Mouse (Mus musculus): ENCODE results near the gene B4galnt1. TPM values are rescaled to one million over a fixed set of nuclear protein-coding genes. Genes with fewer than 3 reads are reported as not detected.

Gene B4galnt1
- total and polyA plus RNA-seq, 3 experiments = 0.98 to 17.5 (median 2.3) TPM

DNA sequence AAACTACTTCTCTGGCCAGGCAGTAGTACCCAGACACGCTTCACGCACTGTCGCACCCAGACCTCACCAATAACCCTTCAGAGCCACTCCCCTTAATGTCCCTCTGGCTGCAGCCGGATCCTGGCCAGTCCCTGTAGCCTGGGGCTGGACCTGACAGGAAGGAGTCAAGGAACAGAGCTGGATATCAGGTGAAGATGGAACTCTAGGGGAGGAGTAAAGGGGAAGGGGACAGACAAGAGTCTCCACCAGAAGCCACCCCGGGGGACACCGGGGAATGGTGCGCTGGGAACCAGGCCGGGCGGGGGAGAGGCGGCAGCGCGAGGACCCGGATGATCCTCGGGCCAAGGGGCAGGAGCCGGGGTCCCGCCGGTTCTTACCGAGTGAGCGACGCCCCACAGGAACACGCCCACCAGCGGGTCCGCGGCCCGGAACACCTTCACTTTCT, 46.0 kb downstream of the B4galnt1 start:
- Histone ChIP-seq H3K4me2 (ENCODE audit: insufficient read depth, low read depth, poor library complexity, severe bottlenecking) (peak overlapping the region; percentile 57), H3K27me3 (replicated peaks) (no peaks in the 10 kb centered on the region), H3K79me2 (replicated peaks; ENCODE audit: control insufficient read depth, extremely low read depth, insufficient read depth, poor library complexity, severe bottlenecking) (peaks cover 8% of the 10 kb centered on the region; the same call in 1 of the 2 replicates), H3K9ac (ENCODE audit: insufficient read depth, low read depth) (peak overlapping the region; percentile 46; the same call in 1 of the 2 replicates), H3K9me3 (replicated peaks; ENCODE audit: low read length) (no peaks in the 10 kb centered on the region), H3K36me3 (replicated peaks in 1 of 2; ENCODE audit: control insufficient read depth in 1 of 2, insufficient read depth in 1 of 2, low read length in 1 of 2) (peaks cover 25 to 37% of the 10 kb centered on the region in 2 experiments), H3K4me3 (replicated peaks in 1 of 3; ENCODE audit: low read depth in 2 of 3, low read length in 2 of 3, poor library complexity in 1 of 3) (peak overlapping the region; percentile 64 to 90 (median 80)), H3K4me1 (ENCODE audit: control insufficient read depth in 1 of 2, insufficient read depth in 2 of 2) (peaks cover 7 to 21% of the 10 kb centered on the region in 2 experiments), H3K27ac (ENCODE audit: insufficient read depth, low read depth) (no peak overlapping the region)
- no peak for TF ChIP-seq ZC3H11A (IDR thresholded peaks at IDR 0.05; ENCODE audit: low read depth, low read length)
- no peak for TF ChIP-seq RAD21 (IDR thresholded peaks at IDR 0.05; ENCODE audit: low read depth, low read length)
- TF ChIP-seq RCOR1 (conservative IDR thresholded peaks at IDR 0.05; ENCODE audit: low read depth, low read length) = no peak
- no peak for TF ChIP-seq UBTF (IDR thresholded peaks at IDR 0.05; ENCODE audit: low read depth, low read length)
- TF ChIP-seq KAT2A (IDR thresholded peaks at IDR 0.05; ENCODE audit: insufficient replicate concordance, low read length) = no peak
- no peak for TF ChIP-seq MYC (IDR thresholded peaks at IDR 0.05; ENCODE audit: low read depth, low read length)
- no peak for TF ChIP-seq USF1 (IDR thresholded peaks at IDR 0.05; ENCODE audit: low read depth, low read length)
- no peak for TF ChIP-seq POLR2AphosphoS2 (IDR thresholded peaks at IDR 0.05; ENCODE audit: low read depth, low read length)
- TF ChIP-seq ELF1 (IDR thresholded peaks at IDR 0.05; ENCODE audit: low read depth, low read length) = no peak
- TF ChIP-seq BHLHE40 (IDR thresholded peaks at IDR 0.05; ENCODE audit: low read depth, low read length) = no peak
- TF ChIP-seq ZKSCAN1 (IDR thresholded peaks at IDR 0.05; ENCODE audit: borderline replicate concordance, low read depth, low read length) = no peak
- TF ChIP-seq MAZ (IDR thresholded peaks at IDR 0.05; ENCODE audit: low read depth, low read length) = no peak
- TF ChIP-seq CHD2 (IDR thresholded peaks at IDR 0.05; ENCODE audit: low read length) = no peak
- no peak for TF ChIP-seq MXI1 (IDR thresholded peaks at IDR 0.05; ENCODE audit: low read depth, low read length)
- no peak for TF ChIP-seq NRF1 (IDR thresholded peaks at IDR 0.05; ENCODE audit: low read depth, low read length)
- no peak for TF ChIP-seq MAFK (IDR thresholded peaks at IDR 0.05; ENCODE audit: insufficient replicate concordance, low read length)
- no peak for TF ChIP-seq ETS1 (conservative IDR thresholded peaks at IDR 0.05; ENCODE audit: low read depth, low read length)
- no peak for TF ChIP-seq SIN3A (IDR thresholded peaks at IDR 0.05; ENCODE audit: low read length)
- DNase-seq (ENCODE audit: extremely low read depth) = peak; percentile 33
- dilution Hi-C loops (cut with MboI; ENCODE audit: extremely low pct_ligation_motif_present, extremely low pct_unique_long_range_greater_than_20kb, low sequenced_read_pairs) (no loop called here), in situ Hi-C loops (cut with MboI; ENCODE audit: low pct_ligation_motif_present, low pct_unique_long_range_greater_than_20kb, low sequenced_read_pairs) (no loop called here)

DNA sequence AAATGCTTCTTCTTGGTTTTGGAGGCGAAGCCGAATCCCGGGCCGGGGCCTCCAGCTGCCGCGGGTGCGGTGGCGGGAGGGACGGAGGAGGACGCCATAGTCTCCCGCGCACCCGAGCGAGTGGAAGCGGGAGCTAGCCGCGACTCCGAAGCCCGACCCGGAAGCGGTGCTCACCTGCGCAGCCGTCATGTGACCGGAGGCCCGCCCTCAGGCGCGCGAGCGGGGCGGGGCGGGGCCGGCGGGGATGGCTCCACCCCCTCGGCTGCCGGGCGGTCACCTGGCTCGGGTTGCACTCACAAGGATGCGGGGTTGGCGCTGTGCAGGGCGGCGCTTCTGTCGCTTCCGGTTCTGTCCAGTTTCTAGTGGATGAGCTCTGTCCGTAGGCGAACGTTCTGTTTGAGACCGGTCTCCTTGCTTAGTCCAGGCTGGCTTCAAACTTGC, 46.4 kb downstream of the B4galnt1 start, which contains the start of gene Pip4k2c:
TSS of gene Pip4k2c (minus strand) at position 172 of the 441 bp plus-strand sequence.
- no peak within 1 kb of the TSS for H3K27ac ChIP-seq (ENCODE audit: insufficient read depth, low read depth)
- in situ Hi-C loops (cut with MboI; ENCODE audit: low pct_ligation_motif_present, low pct_unique_long_range_greater_than_20kb, low sequenced_read_pairs) (no loop called here), dilution Hi-C loops (cut with MboI; ENCODE audit: extremely low pct_ligation_motif_present, extremely low pct_unique_long_range_greater_than_20kb, low sequenced_read_pairs) (no loop called here)
- H3K9ac ChIP-seq (ENCODE audit: insufficient read depth, low read depth) = peak within 1 kb of the TSS; percentile 51
- peaks cover 7 to 21% of the 10 kb centered on the region in 2 experiments for H3K4me1 ChIP-seq (ENCODE audit: control insufficient read depth in 1 of 2, insufficient read depth in 2 of 2)
- peaks cover 8% of the 10 kb centered on the region; the same call in 1 of the 2 replicates for H3K79me2 ChIP-seq (replicated peaks; ENCODE audit: control insufficient read depth, extremely low read depth, insufficient read depth, poor library complexity, severe bottlenecking)
- H3K9me3 ChIP-seq (replicated peaks; ENCODE audit: low read length) = no peaks in the 10 kb centered on the region
- H3K4me2 ChIP-seq (ENCODE audit: insufficient read depth, low read depth, poor library complexity, severe bottlenecking) = peak within 1 kb of the TSS; percentile 57
- no peaks in the 10 kb centered on the region for H3K27me3 ChIP-seq (replicated peaks)
- peak within 1 kb of the TSS; percentile 64 to 90 (median 80) for H3K4me3 ChIP-seq (replicated peaks in 1 of 3; ENCODE audit: low read depth in 2 of 3, low read length in 2 of 3, poor library complexity in 1 of 3)
- H3K36me3 ChIP-seq (replicated peaks in 1 of 2; ENCODE audit: control insufficient read depth in 1 of 2, insufficient read depth in 1 of 2, low read length in 1 of 2) = peaks cover 20 to 32% of the 10 kb centered on the region in 2 experiments
- DNase-seq (ENCODE audit: extremely low read depth) = peak; percentile 85
- peak; percentile 66 for TF ChIP-seq HCFC1 (IDR thresholded peaks at IDR 0.05; ENCODE audit: low read depth, low read length)
- peak; percentile 98 for TF ChIP-seq ELF1 (IDR thresholded peaks at IDR 0.05; ENCODE audit: low read depth, low read length)
- no peak for TF ChIP-seq JUND (conservative IDR thresholded peaks at IDR 0.05; ENCODE audit: low read depth, low read length)
- TF ChIP-seq USF1 (IDR thresholded peaks at IDR 0.05; ENCODE audit: low read depth, low read length) = peak; percentile 97
- peak; percentile 90 for TF ChIP-seq POLR2AphosphoS2 (IDR thresholded peaks at IDR 0.05; ENCODE audit: low read depth, low read length)
- TF ChIP-seq BHLHE40 (IDR thresholded peaks at IDR 0.05; ENCODE audit: low read depth, low read length) = peak; percentile 92
- TF ChIP-seq MYC (IDR thresholded peaks at IDR 0.05; ENCODE audit: low read depth, low read length) = no peak
- TF ChIP-seq TCF12 (IDR thresholded peaks at IDR 0.05; ENCODE audit: low read depth, low read length) = peak; percentile 91
- TF ChIP-seq CTCF (conservative IDR thresholded peaks at IDR 0.05 in 1 of 2, IDR thresholded peaks at IDR 0.05 in 1 of 2; ENCODE audit: low read depth in 2 of 2, low read length in 2 of 2) = no peak
- TF ChIP-seq ZNF384 (IDR thresholded peaks at IDR 0.05; ENCODE audit: low read depth, low read length) = no peak
- TF ChIP-seq POLR2A (IDR thresholded peaks at IDR 0.05; ENCODE audit: low read depth, low read length) = peak; percentile 90
- no peak for TF ChIP-seq CHD1 (IDR thresholded peaks at IDR 0.05; ENCODE audit: low read depth, low read length)
- TF ChIP-seq KAT2A (IDR thresholded peaks at IDR 0.05; ENCODE audit: insufficient replicate concordance, low read length) = 0 out of 2 replicates have a peak, but pooled peaks have one; percentile 49
- peak; percentile 89 for TF ChIP-seq SIN3A (IDR thresholded peaks at IDR 0.05; ENCODE audit: low read length)
- peak; percentile 85 for TF ChIP-seq USF2 (conservative IDR thresholded peaks at IDR 0.05; ENCODE audit: low read depth, low read length)
- TF ChIP-seq UBTF (IDR thresholded peaks at IDR 0.05; ENCODE audit: low read depth, low read length) = no peak
- peak; percentile 93 for TF ChIP-seq NELFE (IDR thresholded peaks at IDR 0.05; ENCODE audit: low read depth, low read length)
- no peak for TF ChIP-seq ZC3H11A (IDR thresholded peaks at IDR 0.05; ENCODE audit: low read depth, low read length)
- TF ChIP-seq EP300 (IDR thresholded peaks at IDR 0.05; ENCODE audit: low read length) = no peak
- TF ChIP-seq MAZ (IDR thresholded peaks at IDR 0.05; ENCODE audit: low read depth, low read length) = 0 out of 2 replicates have a peak, but pooled peaks have one; percentile 25
- no peak; the same call in 1 of the 2 replicates for TF ChIP-seq ETS1 (conservative IDR thresholded peaks at IDR 0.05; ENCODE audit: low read depth, low read length)
- 0 out of 2 replicates have a peak, but pooled peaks have one; percentile 17 for TF ChIP-seq CHD2 (IDR thresholded peaks at IDR 0.05; ENCODE audit: low read length)
- no peak; the same call in 1 of the 2 replicates for TF ChIP-seq IRF4 (IDR thresholded peaks at IDR 0.05; ENCODE audit: low read depth, low read length)
- TF ChIP-seq MEF2A (IDR thresholded peaks at IDR 0.05; ENCODE audit: borderline replicate concordance, low read depth, low read length) = no peak; the same call in 1 of the 2 replicates

All from CH12.LX (cell line).